Mouse (Mus musculus) embryonic fibroblast, embryonic 13.5 days (primary cell): ENCODE measurements around the gene Rps6. TPM values are rescaled to one million over a fixed set of nuclear protein-coding genes. Genes with fewer than 3 reads are reported as not detected.

Source experiments
- H3K27ac ChIP-seq: 2 replicates; pipeline ENCODE4 v1.5.1; 2012; ENCODE audit warnings: low read length, control low read depth, inconsistent platforms; ENCODE audit not compliant: insufficient read depth
- H3K4me1 ChIP-seq: 2 replicates; pipeline ENCODE4 v1.6.1; 2011; ENCODE audit warnings: low read length; ENCODE audit not compliant: control insufficient read depth, insufficient read depth
- H3K4me3 ChIP-seq: 2 replicates; pipeline ENCODE4 v1.5.1; 2011; ENCODE audit warnings: mild to moderate bottlenecking, control low read depth, low read length; ENCODE audit not compliant: insufficient read depth
- CTCF ChIP-seq: IDR thresholded peaks from 2 replicates; pipeline ENCODE4 v1.5.1; 2011; ENCODE audit warnings: mild to moderate bottlenecking, control low read depth, low read length, moderate library complexity, borderline replicate concordance; ENCODE audit not compliant: insufficient read depth
- POLR2A ChIP-seq: IDR thresholded peaks from 2 replicates; pipeline ENCODE4 v1.6.1; 2011; ENCODE audit warnings: low read depth, mild to moderate bottlenecking, control low read depth, low read length, moderate library complexity
- polyA plus RNA-seq: library from polyadenylated mRNA; stranded (reverse); fragments of >200 nt; gene quantifications from 2 replicates; pipeline ENCODE4 v1.2.4, GENCODE M21; 2011; ENCODE audit warnings: low read depth; ENCODE audit not compliant: missing spikeins, insufficient read length

Gene Rps6
- polyA plus RNA-seq, 1 experiment, result 1,845 TPM

GRCm38 (mm10) chr4:86882413-86882812 is 25.2 kb upstream of the Rps6 start:
- H3K27ac ChIP-seq, result no peak overlapping the region
- H3K4me1 ChIP-seq, result no peaks in the 10 kb centered on the region
- no peak for TF ChIP-seq CTCF
- TF ChIP-seq POLR2A, result no peak
- no peak overlapping the region for H3K4me3 ChIP-seq

GRCm38 (mm10) chr4:86881178-86881577 is 24.0 kb upstream of the Rps6 start:
- no peak overlapping the region for H3K27ac ChIP-seq
- H3K4me1 ChIP-seq, result no peaks in the 10 kb centered on the region
- TF ChIP-seq POLR2A, result no peak
- no peak for TF ChIP-seq CTCF
- no peak overlapping the region for H3K4me3 ChIP-seq

DNA sequence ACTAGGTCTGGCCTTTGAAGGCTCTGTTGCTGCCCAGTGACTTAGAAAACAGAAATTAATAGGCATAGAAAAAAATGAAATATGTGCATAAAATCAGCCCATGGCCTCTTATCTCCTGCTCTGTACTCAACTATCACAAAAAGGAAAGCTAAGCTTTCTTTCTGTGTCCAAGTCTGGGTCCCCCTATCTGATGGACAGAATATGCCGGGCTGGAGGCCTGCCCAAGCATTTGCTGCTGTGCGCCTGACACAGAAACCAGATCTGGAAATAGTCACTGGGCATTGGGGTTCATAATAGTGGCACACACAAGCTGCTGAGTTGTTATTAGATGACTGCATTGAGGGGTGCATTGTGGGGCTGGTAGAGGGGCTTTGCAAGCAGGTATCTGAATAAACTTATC is 22.3 kb upstream of the Rps6 start:
- Histone ChIP-seq H3K27ac (no peak overlapping the region), H3K4me3 (no peak overlapping the region), H3K4me1 (no peaks in the 10 kb centered on the region)
- TF ChIP-seq CTCF, result no peak
- TF ChIP-seq POLR2A, result no peak

DNA sequence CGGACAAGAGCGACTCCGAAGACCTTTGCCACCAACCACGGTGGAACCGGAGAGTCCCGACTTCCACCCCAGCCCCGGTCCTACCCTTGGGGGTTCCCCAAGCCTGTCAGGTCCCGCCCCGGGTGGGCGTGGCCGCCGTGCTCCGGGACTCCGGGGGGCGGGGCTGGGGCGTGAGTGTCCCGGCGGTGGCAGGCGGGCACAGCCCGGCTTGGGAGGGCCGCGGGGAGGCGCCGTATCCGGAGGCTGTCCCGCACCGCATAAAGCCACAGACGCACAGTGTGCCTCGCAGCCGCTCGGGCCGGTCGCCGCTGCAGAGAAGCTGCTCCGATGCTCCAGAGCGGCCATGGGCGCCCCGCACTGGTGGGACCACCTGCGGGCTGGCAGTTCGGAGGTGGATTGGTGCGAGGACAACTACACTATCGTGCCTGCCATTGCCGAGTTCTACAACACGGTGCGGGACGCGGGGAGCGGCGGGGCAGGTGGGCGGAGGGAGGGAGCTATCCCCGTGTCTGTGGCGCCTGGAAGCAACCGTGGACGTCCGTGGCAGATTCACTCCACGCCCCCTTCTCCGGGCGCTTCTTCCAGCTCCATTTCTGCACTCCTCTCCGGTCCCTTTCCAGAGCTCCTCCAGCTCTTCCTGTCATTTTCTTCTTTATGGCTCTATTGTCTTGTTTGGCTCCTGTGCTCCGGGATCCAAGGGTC is 17.1 kb upstream of the Rps6 start, which contains the start of gene Acer2:
Gene Acer2 (plus strand): TSS at position 251 of the 702 bp plus-strand sequence.
- no peaks in the 10 kb centered on the region; the same call in 1 of the 2 replicates for H3K4me1 ChIP-seq
- TF ChIP-seq CTCF (no peak), POLR2A (peak; percentile 84)
- no peak within 1 kb of the TSS for H3K27ac ChIP-seq
- H3K4me3 ChIP-seq, result peak within 1 kb of the TSS; percentile 60

DNA sequence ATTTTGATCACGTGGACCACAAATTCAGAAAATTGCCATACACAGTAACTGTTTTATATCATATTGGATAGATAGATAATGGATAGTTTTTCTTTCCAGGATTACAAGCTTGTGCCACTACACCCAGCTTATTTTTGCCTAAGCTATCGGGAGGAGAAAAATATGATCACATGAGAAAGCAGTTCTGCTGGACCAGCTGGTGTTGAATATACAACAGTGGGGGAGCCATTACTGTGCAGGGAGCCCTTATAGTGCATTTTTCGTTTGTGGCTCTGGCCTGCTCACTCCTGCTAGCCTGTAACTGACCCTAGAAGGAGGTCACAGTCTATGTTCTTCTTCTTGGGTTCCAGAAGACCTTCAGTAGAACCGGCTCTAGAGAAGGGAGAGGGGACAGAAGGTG is 15.9 kb upstream of the Rps6 start:
- TF ChIP-seq CTCF (no peak), POLR2A (no peak)
- no peak overlapping the region for H3K27ac ChIP-seq
- H3K4me3 ChIP-seq, result no peak overlapping the region
- H3K4me1 ChIP-seq, result no peaks in the 10 kb centered on the region; the same call in 1 of the 2 replicates

DNA sequence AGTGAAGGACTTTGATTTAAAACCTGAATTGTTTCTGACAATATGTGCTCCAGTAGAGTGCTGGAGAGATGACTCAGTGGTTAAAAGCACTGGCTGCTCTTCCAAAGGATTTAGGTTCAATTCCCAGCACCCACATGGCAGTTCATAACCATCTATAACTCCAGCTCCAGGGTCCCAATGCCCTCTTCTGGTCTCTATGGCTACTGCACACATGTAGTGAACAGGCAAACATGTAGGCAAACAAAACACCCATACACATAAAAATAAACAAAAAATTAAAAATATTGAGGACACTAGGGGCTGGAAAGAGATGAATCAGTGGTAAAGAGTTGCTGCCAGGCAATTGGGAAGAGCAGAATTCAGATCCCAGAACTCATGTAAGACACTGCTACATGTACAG is 14.8 kb upstream of the Rps6 start:
- Histone ChIP-seq H3K4me1 (no peaks in the 10 kb centered on the region; the same call in 1 of the 2 replicates), H3K4me3 (no peak overlapping the region), H3K27ac (no peak overlapping the region)
- TF ChIP-seq POLR2A (no peak), CTCF (no peak)

GRCm38 (mm10) chr4:86864087-86864486 is 6.9 kb upstream of the Rps6 start:
- no peak for TF ChIP-seq POLR2A
- H3K27ac ChIP-seq, result no peak overlapping the region

DNA sequence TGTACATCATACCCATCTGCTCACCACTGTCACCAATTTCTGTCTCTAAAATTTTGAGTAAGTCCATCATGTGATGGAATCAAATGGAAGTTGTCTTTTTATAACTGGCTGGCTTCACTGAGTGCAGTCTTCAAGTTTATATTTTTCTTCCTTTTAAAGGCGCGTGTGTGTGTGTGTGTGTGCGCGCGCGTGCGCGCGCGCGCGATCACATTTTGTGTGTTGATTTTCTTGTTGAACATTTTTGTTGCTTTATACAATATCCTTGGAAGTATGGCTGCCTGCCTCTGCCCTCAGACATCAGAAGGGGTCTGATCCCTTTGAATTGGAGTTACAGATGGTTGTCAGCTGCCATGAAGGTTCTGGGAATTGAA is 843 bp upstream of the Rps6 start:
- TF ChIP-seq POLR2A (no peak), CTCF (no peak)
- Histone ChIP-seq H3K4me1 (no peaks in the 10 kb centered on the region), H3K27ac (no peak overlapping the region), H3K4me3 (peak overlapping the region; percentile 67)

More at GRCm38 (mm10) chr4:86864087-86864486, 6.9 kb upstream of the Rps6 start:
- no peak overlapping the region for H3K4me3 ChIP-seq
- no peaks in the 10 kb centered on the region for H3K4me1 ChIP-seq

GRCm38 (mm10) chr4:86856304-86857112 is 704 bp downstream of the Rps6 start:
- H3K4me1 ChIP-seq, result no peaks in the 10 kb centered on the region
- no peak for TF ChIP-seq POLR2A
- TF ChIP-seq CTCF, result no peak
- H3K27ac ChIP-seq, result peak overlapping the region; percentile 74
- peak overlapping the region; percentile 67 for H3K4me3 ChIP-seq
